8 mouse cellular contexts compared by ENCODE assay signal in the genomic region with DNA sequence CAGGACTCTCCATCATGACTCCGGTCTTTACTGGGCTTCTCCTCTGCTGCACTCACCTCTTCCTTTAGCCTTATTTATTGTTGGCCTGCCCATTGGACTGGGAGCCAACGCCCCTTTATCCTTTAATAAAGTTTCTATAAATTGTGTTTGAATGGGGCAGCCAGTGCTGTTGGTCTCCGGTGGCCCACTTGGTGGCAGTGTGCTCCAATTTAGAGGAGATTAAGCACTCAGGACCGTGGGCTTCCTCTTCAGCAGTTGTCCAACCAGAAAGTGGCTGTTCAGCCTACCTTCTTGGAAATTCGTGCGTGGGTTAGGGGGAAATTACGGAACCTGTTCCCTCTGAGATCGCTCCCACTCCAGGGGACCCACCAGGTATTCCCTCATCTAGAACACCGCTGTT. TPM values are rescaled to one million over a fixed set of nuclear protein-coding genes. Genes with fewer than 3 reads are reported as not detected.
DNase-seq lines count a peak whose midpoint lies in the region; ATAC-seq and TF ChIP-seq lines count a peak whose summit lies in the region.

No protein-coding gene starts in this region.

- 68% methylated on average over 9 of the region's 9 CpGs for WGBS in forebrain, postnatal 0 days
- 71% methylated on average over 9 of the region's 9 CpGs for WGBS in forebrain, embryonic 15.5 days
- 64% methylated on average over 9 of the region's 9 CpGs for WGBS in neural tube, embryonic 11.5 days
- 66% methylated on average over 9 of the region's 9 CpGs for WGBS in neural tube, embryonic 15.5 days

- H3K36me3 ChIP-seq in forebrain, postnatal 0 days (ENCODE audit: insufficient read depth): no peaks in the 10 kb centered on the region
- H3K36me3 ChIP-seq in forebrain, embryonic 15.5 days: 0 out of 2 replicates have a peak, but pooled peaks cover 3% of the 10 kb centered on the region
- H3K36me3 ChIP-seq in neural tube, embryonic 11.5 days (ENCODE audit: control insufficient read depth, insufficient read depth, low read length): peaks cover 11% of the 10 kb centered on the region
- H3K36me3 ChIP-seq in neural tube, embryonic 15.5 days: no peaks in the 10 kb centered on the region

- H3K4me1 ChIP-seq in forebrain, postnatal 0 days (ENCODE audit: insufficient read depth): no peaks in the 10 kb centered on the region
- peaks cover 8% of the 10 kb centered on the region for H3K4me1 ChIP-seq in forebrain, embryonic 15.5 days
- no peaks in the 10 kb centered on the region for H3K4me1 ChIP-seq in neural tube, embryonic 11.5 days (ENCODE audit: control insufficient read depth, insufficient read depth, low read length)
- H3K4me1 ChIP-seq in neural tube, embryonic 15.5 days: peaks cover 7% of the 10 kb centered on the region

- ATAC-seq in forebrain, postnatal 0 days: no peak; the same call in 1 of the 2 replicates
- no peak for ATAC-seq in forebrain, embryonic 15.5 days (replicated peaks)
- no peak for ATAC-seq in neural tube, embryonic 11.5 days (ENCODE audit: insufficient read depth, low FRiP score, low TSS enrichment)
- no peak for ATAC-seq in neural tube, embryonic 15.5 days (ENCODE audit: low FRiP score)

- no peak overlapping the region for H3K27ac ChIP-seq in forebrain, postnatal 0 days (ENCODE audit: low read depth, low read length)
- H3K27ac ChIP-seq in forebrain, embryonic 15.5 days (replicated peaks): no peak overlapping the region
- no peak overlapping the region for H3K27ac ChIP-seq in neural tube, embryonic 11.5 days (ENCODE audit: low read depth, low read length)
- H3K27ac ChIP-seq in neural tube, embryonic 15.5 days (replicated peaks): no peak overlapping the region

- no peaks in the 10 kb centered on the region for H3K9me3 ChIP-seq in forebrain, postnatal 0 days (ENCODE audit: low read length)
- H3K9me3 ChIP-seq in forebrain, embryonic 15.5 days: no peaks in the 10 kb centered on the region
- H3K9me3 ChIP-seq in neural tube, embryonic 11.5 days (ENCODE audit: control insufficient read depth, low read length): no peaks in the 10 kb centered on the region
- no peaks in the 10 kb centered on the region for H3K9me3 ChIP-seq in neural tube, embryonic 15.5 days (replicated peaks)

- H3K4me3 ChIP-seq in forebrain, postnatal 0 days (ENCODE audit: low read depth, low read length): no peak overlapping the region
- no peak overlapping the region for H3K4me3 ChIP-seq in forebrain, embryonic 15.5 days
- no peak overlapping the region for H3K4me3 ChIP-seq in neural tube, embryonic 11.5 days (ENCODE audit: low read depth, low read length)
- H3K4me3 ChIP-seq in neural tube, embryonic 15.5 days (replicated peaks): no peak overlapping the region

- H3K27me3 ChIP-seq in forebrain, postnatal 0 days (ENCODE audit: insufficient read depth, low read length): peaks cover 41% of the 10 kb centered on the region
- peaks cover 34% of the 10 kb centered on the region for H3K27me3 ChIP-seq in forebrain, embryonic 15.5 days
- peaks cover 36% of the 10 kb centered on the region for H3K27me3 ChIP-seq in neural tube, embryonic 11.5 days (ENCODE audit: control insufficient read depth, insufficient read depth, low read length)
- peaks cover 48% of the 10 kb centered on the region for H3K27me3 ChIP-seq in neural tube, embryonic 15.5 days (replicated peaks)

- TF ChIP-seq CTCF in forebrain, postnatal 0 days (IDR thresholded peaks at IDR 0.05; ENCODE audit: low read depth): peak; percentile 72

- H3K9ac ChIP-seq in forebrain, postnatal 0 days: no peak overlapping the region
- H3K9ac ChIP-seq in forebrain, embryonic 15.5 days (replicated peaks): no peak overlapping the region
- no peak overlapping the region for H3K9ac ChIP-seq in neural tube, embryonic 11.5 days (ENCODE audit: low read length)
- no peak overlapping the region for H3K9ac ChIP-seq in neural tube, embryonic 15.5 days (replicated peaks)

- no peak overlapping the region for H3K4me2 ChIP-seq in forebrain, postnatal 0 days (ENCODE audit: low read depth)
- no peak overlapping the region for H3K4me2 ChIP-seq in forebrain, embryonic 15.5 days (replicated peaks)
- no peak overlapping the region for H3K4me2 ChIP-seq in neural tube, embryonic 11.5 days (ENCODE audit: low read depth)
- no peak overlapping the region for H3K4me2 ChIP-seq in neural tube, embryonic 15.5 days

- peak; percentile 73 for DNase-seq in forebrain, postnatal 0 days
- peak; percentile 62 for DNase-seq in neural tube, embryonic 11.5 days (ENCODE audit: low spot score)
- DNase-seq in adrenal gland, postnatal 25 days: peak; percentile 44
- DNase-seq in kidney, postnatal 10 days: peak; percentile 82
- peak; percentile 63 for DNase-seq in naive thymus-derived CD4-positive, alpha-beta T cell, adult 2 months (ENCODE audit: low read depth)
- no peak for DNase-seq in cerebellum, adult 9-10 months

RNA-seq across cellular contexts. Expression of a gene that starts 4.4 kb away (rescaled TPM):
- 0.23 and 0.48 TPM in 2 replicates for total RNA-seq in forebrain, postnatal 0 days (2014; rRNA removed)
- polyA plus RNA-seq in forebrain, postnatal 0 days (2015; fragmentation: Nextera tagmentation; extraction: Ambion mirVana): 0.40 TPM in 1 of 2 replicates, not detected in the other
- polyA plus RNA-seq in forebrain, embryonic 15.5 days (2015; fragmentation: Nextera tagmentation; extraction: Ambion mirVana): 0.28 and 0.33 TPM in 2 replicates
- 3.0 and 3.2 TPM in 2 replicates for polyA plus RNA-seq in neural tube, embryonic 11.5 days (2014; fragmentation: Nextera tagmentation; extraction: Ambion mirVana)
- polyA plus RNA-seq in neural tube, embryonic 15.5 days (2015; fragmentation: Nextera tagmentation; extraction: Ambion mirVana): 2.4 and 3.6 TPM in 2 replicates
- total RNA-seq in adrenal gland, postnatal 25 days (2021): not detected in 2 replicates

RNA-seq across cellular contexts. Expression of a gene that starts 8.9 kb away (rescaled TPM):
- 1.5 and 3.9 TPM in 2 replicates for total RNA-seq in forebrain, postnatal 0 days (2014; rRNA removed)
- 2.7 and 3.1 TPM in 2 replicates for polyA plus RNA-seq in forebrain, postnatal 0 days (2015; fragmentation: Nextera tagmentation; extraction: Ambion mirVana)
- polyA plus RNA-seq in forebrain, embryonic 15.5 days (2015; fragmentation: Nextera tagmentation; extraction: Ambion mirVana): 19.8 and 24.8 TPM in 2 replicates
- polyA plus RNA-seq in neural tube, embryonic 11.5 days (2014; fragmentation: Nextera tagmentation; extraction: Ambion mirVana): 23.3 and 25.9 TPM in 2 replicates
- 4.6 and 10.3 TPM in 2 replicates for polyA plus RNA-seq in neural tube, embryonic 15.5 days (2015; fragmentation: Nextera tagmentation; extraction: Ambion mirVana)
- 4.3 and 5.6 TPM in 2 replicates for total RNA-seq in adrenal gland, postnatal 25 days (2021)

RNA-seq across cellular contexts. Expression of a gene that starts 9.7 kb away (rescaled TPM):
- total RNA-seq in forebrain, postnatal 0 days (2014; rRNA removed): 0.38 and 0.71 TPM in 2 replicates
- 0.15 and 0.51 TPM in 2 replicates for polyA plus RNA-seq in forebrain, postnatal 0 days (2015; fragmentation: Nextera tagmentation; extraction: Ambion mirVana)
- 0.46 and 0.53 TPM in 2 replicates for polyA plus RNA-seq in forebrain, embryonic 15.5 days (2015; fragmentation: Nextera tagmentation; extraction: Ambion mirVana)
- 0.19 and 0.41 TPM in 2 replicates for polyA plus RNA-seq in neural tube, embryonic 11.5 days (2014; fragmentation: Nextera tagmentation; extraction: Ambion mirVana)
- 0.47 and 2.3 TPM in 2 replicates for polyA plus RNA-seq in neural tube, embryonic 15.5 days (2015; fragmentation: Nextera tagmentation; extraction: Ambion mirVana)
- total RNA-seq in adrenal gland, postnatal 25 days (2021): 1.9 and 3.8 TPM in 2 replicates

RNA-seq across cellular contexts. Expression of a gene that starts 28.3 kb away (rescaled TPM):
- total RNA-seq in forebrain, postnatal 0 days (2014; rRNA removed): 1.7 and 2.3 TPM in 2 replicates
- 2.3 and 2.4 TPM in 2 replicates for polyA plus RNA-seq in forebrain, postnatal 0 days (2015; fragmentation: Nextera tagmentation; extraction: Ambion mirVana)
- 0.97 and 1.3 TPM in 2 replicates for polyA plus RNA-seq in forebrain, embryonic 15.5 days (2015; fragmentation: Nextera tagmentation; extraction: Ambion mirVana)
- 38.7 and 54.0 TPM in 2 replicates for polyA plus RNA-seq in neural tube, embryonic 11.5 days (2014; fragmentation: Nextera tagmentation; extraction: Ambion mirVana)
- 185 and 209 TPM in 2 replicates for polyA plus RNA-seq in neural tube, embryonic 15.5 days (2015; fragmentation: Nextera tagmentation; extraction: Ambion mirVana)
- total RNA-seq in adrenal gland, postnatal 25 days (2021): 0.52 and 2.2 TPM in 2 replicates

RNA-seq across cellular contexts. Expression of a gene that starts 42.5 kb away (rescaled TPM):
- total RNA-seq in forebrain, postnatal 0 days (2014; rRNA removed): 28.9 and 29.6 TPM in 2 replicates
- polyA plus RNA-seq in forebrain, postnatal 0 days (2015; fragmentation: Nextera tagmentation; extraction: Ambion mirVana): 21.8 and 24.4 TPM in 2 replicates
- 42.9 and 43.7 TPM in 2 replicates for polyA plus RNA-seq in forebrain, embryonic 15.5 days (2015; fragmentation: Nextera tagmentation; extraction: Ambion mirVana)
- 63.3 and 63.7 TPM in 2 replicates for polyA plus RNA-seq in neural tube, embryonic 11.5 days (2014; fragmentation: Nextera tagmentation; extraction: Ambion mirVana)
- 28.9 and 35.4 TPM in 2 replicates for polyA plus RNA-seq in neural tube, embryonic 15.5 days (2015; fragmentation: Nextera tagmentation; extraction: Ambion mirVana)
- 18.7 and 19.6 TPM in 2 replicates for total RNA-seq in adrenal gland, postnatal 25 days (2021)
